Mouse (Mus musculus) liver, embryonic 14.5 days (tissue): ENCODE results near the gene Fgr.

ENCODE experiments used
- CTCF ChIP-seq: IDR thresholded peaks from 2 replicates; pipeline ENCODE4 v1.5.1; 2016; ENCODE audit warnings: antibody characterized with exemption, low read depth, control low read depth
- EP300 ChIP-seq: IDR thresholded peaks from 2 replicates; pipeline ENCODE4 v1.6.1; 2016; ENCODE audit warnings: antibody characterized with exemption, low read depth

DNA sequence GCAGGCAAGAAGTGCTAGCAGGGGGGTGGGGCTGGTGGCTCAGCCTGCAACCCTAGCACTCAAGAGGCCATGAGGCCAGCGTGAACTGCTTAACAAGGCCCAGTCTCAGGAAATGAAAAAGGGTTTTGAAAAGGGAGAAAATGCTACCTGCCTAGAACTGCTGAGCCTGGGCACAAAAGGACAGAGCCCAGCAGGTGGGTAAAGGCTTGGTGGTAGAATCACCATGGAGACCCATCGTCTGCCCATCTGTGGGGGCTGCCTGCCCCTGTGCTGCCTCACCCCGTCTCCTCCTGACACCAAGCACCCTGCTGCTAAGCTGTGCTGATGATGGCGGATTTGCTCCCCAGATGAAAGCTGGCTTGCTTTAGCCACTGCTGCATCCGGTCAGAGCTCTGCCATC, 9.4 kb upstream of the Fgr start:
- TF ChIP-seq CTCF (no peak), EP300 (no peak)
